Mouse (Mus musculus) kidney, adult 2 months (tissue): ENCODE measurements around the gene Trpm3.

Experiments
- CTCF ChIP-seq: fragments of 200-500 bp; conservative IDR thresholded peaks from 2 replicates; pipeline ENCODE4 v1.5.1; 2011; ENCODE audit warnings: low read depth, mild to moderate bottlenecking, control low read depth, low read length, moderate library complexity, mixed read lengths; ENCODE audit not compliant: insufficient read depth, insufficient read length
- POLR2A ChIP-seq: fragments of 200-500 bp; IDR thresholded peaks from one replicate; pipeline ENCODE4 v1.6.1; 2011; ENCODE audit warnings: low read depth, low read length, control low read depth

GRCm38 (mm10) chr19:22300906-22301305, 162.1 kb downstream of the Trpm3 start:
- TF ChIP-seq POLR2A: no peak
- TF ChIP-seq CTCF: no peak
